18 mouse cellular contexts compared by ENCODE assay signal in genomic region chr15:56554386-56554785, GRCm38 (mm10).
DNase-seq lines count a peak whose midpoint lies in the region; TF ChIP-seq lines count a peak whose summit lies in the region.
"Had no signal": no experiment of that assay in that cellular context is flagged by ENCODE, and none has a peak within 500 bp of the region (broad histone marks: within the 10 kb centered on the region; RNA-seq: fewer than 3 reads in every experiment).

No protein-coding gene starts in this region.

- DNase-seq in kidney, adult 2 months, result peak; percentile 0
- no peak for DNase-seq in kidney, adult 9 months
- DNase-seq in NIH3T3 (ENCODE audit: low read depth), result peak; percentile 87
- DNase-seq in adrenal gland, postnatal 14 days, result peak; percentile 59
- peak; percentile 1 for DNase-seq in mesoderm, embryonic 11.5 days (ENCODE audit: low read depth, low spot score)
- no peak for DNase-seq in thymus, adult 2 months
- DNase-seq in left cerebral cortex, postnatal 4 days, result no peak
- DNase-seq: cerebellum, adult 8-10 months; embryo, embryonic 11 days; kidney, postnatal 36 days; liver; midbrain, embryonic 14.5 days; right cerebral cortex, postnatal 14 days had no signal

- no peaks in the 10 kb centered on the region for H3K36me3 ChIP-seq in kidney, adult 2 months (ENCODE audit: control insufficient read depth, insufficient read depth, low read length)
- no peaks in the 10 kb centered on the region for H3K36me3 ChIP-seq in thymus, adult 2 months (ENCODE audit: control insufficient read depth, insufficient read depth, low read length)
- H3K36me3 ChIP-seq: intestine, embryonic 15.5 days; lung, embryonic 15.5 days; neural tube, embryonic 13.5 days had no signal

- no peak overlapping the region for H3K4me3 ChIP-seq in kidney, adult 2 months (ENCODE audit: insufficient read depth, low read depth, low read length)
- H3K4me3 ChIP-seq in thymus, adult 2 months (ENCODE audit: control insufficient read depth, insufficient read depth, low read length), result no peak overlapping the region
- H3K4me3 ChIP-seq: erythroblast, embryonic 14.5 days; intestine, embryonic 15.5 days; left cerebral cortex, adult 2 months; lung, embryonic 15.5 days; neural tube, embryonic 13.5 days had no signal

- H3K4me1 ChIP-seq in kidney, adult 2 months (ENCODE audit: control insufficient read depth, insufficient read depth, low read length), result no peaks in the 10 kb centered on the region
- no peaks in the 10 kb centered on the region for H3K4me1 ChIP-seq in thymus, adult 2 months (replicated peaks; ENCODE audit: control insufficient read depth, insufficient read depth, low read length)
- H3K4me1 ChIP-seq: intestine, embryonic 15.5 days; lung, embryonic 15.5 days; neural tube, embryonic 13.5 days had no signal

- no peak for TF ChIP-seq CTCF in kidney, adult 2 months (conservative IDR thresholded peaks at IDR 0.05; ENCODE audit: insufficient read depth, insufficient read length, low read depth, low read length)
- no peak for TF ChIP-seq CTCF in thymus, adult 2 months (IDR thresholded peaks at IDR 0.05; ENCODE audit: borderline replicate concordance, control insufficient read depth, extremely low read depth, insufficient read depth, low read length, poor library complexity)

- TF ChIP-seq POLR2A in kidney, adult 2 months (IDR thresholded peaks at IDR 0.05; ENCODE audit: low read depth, low read length), result no peak
- TF ChIP-seq POLR2A in thymus, adult 2 months (IDR thresholded peaks at IDR 0.05; ENCODE audit: control insufficient read depth, extremely low read depth, insufficient read depth, low read length, poor library complexity), result no peak

- no peaks in the 10 kb centered on the region for H3K27me3 ChIP-seq in kidney, adult 2 months (replicated peaks; ENCODE audit: control insufficient read depth, insufficient read depth, low read length)
- H3K27me3 ChIP-seq in thymus, adult 2 months (ENCODE audit: control insufficient read depth, insufficient read depth, low read length), result no peaks in the 10 kb centered on the region
- H3K27me3 ChIP-seq: intestine, embryonic 15.5 days; lung, embryonic 15.5 days; neural tube, embryonic 13.5 days had no signal

- 55% methylated on average over 3 of the region's 3 CpGs for WGBS in kidney, adult 2 months
- WGBS in thymus, adult 2 months, result 84% methylated on average over 3 of the region's 3 CpGs

- intact Hi-C loops in left cerebral cortex, postnatal 4 days (cut with DNase I), result no loop called here

- H3K27ac ChIP-seq in kidney, adult 2 months (ENCODE audit: insufficient read depth, low read depth, low read length), result no peak overlapping the region
- no peak overlapping the region for H3K27ac ChIP-seq in thymus, adult 2 months (ENCODE audit: control insufficient read depth, insufficient read depth, low read length)
- H3K27ac ChIP-seq: intestine, embryonic 15.5 days; left cerebral cortex, adult 2 months; lung, embryonic 15.5 days; neural tube, embryonic 13.5 days had no signal

Comparison
In these comparisons a context has a peak if more than half of its experiments do, and no peak if none do; other contexts are left out.
1. DNase-seq: peak in kidney, adult 2 months (single experiment), NIH3T3 (single experiment), adrenal gland, postnatal 14 days (single experiment) and mesoderm, embryonic 11.5 days (single experiment); none in kidney, adult 9 months (single experiment), thymus, adult 2 months (single experiment) and left cerebral cortex, postnatal 4 days (single experiment).